Comparison of ENCODE assay signal across 9 mouse cellular contexts in the genomic region with DNA sequence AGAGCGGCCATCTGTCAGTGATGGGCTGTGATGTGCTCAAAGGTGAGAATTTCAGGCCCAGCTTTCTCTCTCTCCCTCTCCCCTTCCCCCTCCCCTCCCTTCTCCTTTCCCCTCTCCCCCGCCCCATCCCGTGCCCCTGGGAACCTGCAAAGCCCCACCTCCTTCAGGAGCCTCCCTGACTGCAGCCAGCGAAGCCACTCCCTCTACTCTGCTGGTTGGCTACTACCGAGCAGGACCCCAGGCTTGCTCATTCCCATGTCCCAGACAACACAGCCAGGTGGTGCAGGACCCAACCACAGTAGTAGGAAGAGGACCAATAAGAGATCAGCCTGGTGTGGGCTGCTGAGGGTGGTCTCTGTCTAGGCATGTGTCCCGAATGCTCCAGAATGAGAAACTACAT. TPM values are rescaled to one million over a fixed set of nuclear protein-coding genes. Genes with fewer than 3 reads are reported as not detected.
DNase-seq lines count a peak whose midpoint lies in the region; ATAC-seq lines count a peak whose summit lies in the region.
"Had no signal": no experiment of that assay in that cellular context is flagged by ENCODE, and none has a peak within 500 bp of the region (broad histone marks: within the 10 kb centered on the region; RNA-seq: fewer than 3 reads in every experiment).

No protein-coding gene starts in this region.

- peaks cover 41% of the 10 kb centered on the region for H3K4me1 ChIP-seq in forebrain, embryonic 10.5 days
- peaks cover 3% of the 10 kb centered on the region; the same call in 1 of the 2 replicates for H3K4me1 ChIP-seq in forebrain, embryonic 15.5 days
- peaks cover 8% of the 10 kb centered on the region for H3K4me1 ChIP-seq in neural tube, embryonic 11.5 days (ENCODE audit: control insufficient read depth, insufficient read depth, low read length)
- peaks cover 20% of the 10 kb centered on the region for H3K4me1 ChIP-seq in limb, embryonic 12.5 days (replicated peaks)

- ATAC-seq in forebrain, embryonic 15.5 days (replicated peaks): no peak
- ATAC-seq in neural tube, embryonic 11.5 days (ENCODE audit: insufficient read depth, low FRiP score, low TSS enrichment): no peak
- ATAC-seq in limb, embryonic 12.5 days (ENCODE audit: insufficient number of reproducible peaks, insufficient read depth, low FRiP score, low TSS enrichment, low read depth): 0 out of 2 replicates have a peak, but pooled peaks have one; percentile 32

- H3K9ac ChIP-seq in forebrain, embryonic 15.5 days (replicated peaks): no peak overlapping the region
- no peak overlapping the region for H3K9ac ChIP-seq in neural tube, embryonic 11.5 days (ENCODE audit: low read length)
- no peak overlapping the region for H3K9ac ChIP-seq in limb, embryonic 12.5 days (replicated peaks)

- WGBS in forebrain, embryonic 10.5 days: 15% methylated on average over 6 of the region's 6 CpGs
- 16% methylated on average over 6 of the region's 6 CpGs for WGBS in forebrain, embryonic 15.5 days
- WGBS in neural tube, embryonic 11.5 days: 8% methylated on average over 6 of the region's 6 CpGs
- WGBS in limb, embryonic 12.5 days: 4% methylated on average over 6 of the region's 6 CpGs

- DNase-seq in forebrain, embryonic 10.5 days (ENCODE audit: extremely low spot score, low spot score): no peak
- DNase-seq in neural tube, embryonic 11.5 days (ENCODE audit: low spot score): peak; percentile 35
- DNase-seq in neural tube, embryonic 10.5 days (ENCODE audit: extremely low spot score, low spot score): no peak
- DNase-seq in yolk sac, embryonic 10.5 days (ENCODE audit: low spot score): peak; percentile 21
- DNase-seq in layer of hippocampus, postnatal 25 days (ENCODE audit: extremely low spot score in 1 of 2, low spot score in 1 of 2): no peak
- no peak for DNase-seq in layer of hippocampus, postnatal 10 days (ENCODE audit: low spot score in 2 of 2)
- DNase-seq: gastrocnemius, postnatal 36 days had no signal

- peak overlapping the region; percentile 16; the same call in 1 of the 2 replicates for H3K4me3 ChIP-seq in forebrain, embryonic 10.5 days
- no peak overlapping the region for H3K4me3 ChIP-seq in forebrain, embryonic 15.5 days
- no peak overlapping the region for H3K4me3 ChIP-seq in neural tube, embryonic 11.5 days (ENCODE audit: low read depth, low read length)
- no peak overlapping the region for H3K4me3 ChIP-seq in limb, embryonic 12.5 days (replicated peaks)

- H3K27ac ChIP-seq in forebrain, embryonic 10.5 days: peak overlapping the region; percentile 49
- no peak overlapping the region for H3K27ac ChIP-seq in forebrain, embryonic 15.5 days (replicated peaks)
- no peak overlapping the region for H3K27ac ChIP-seq in neural tube, embryonic 11.5 days (ENCODE audit: low read depth, low read length)
- no peak overlapping the region for H3K27ac ChIP-seq in limb, embryonic 12.5 days

- H3K9me3 ChIP-seq in forebrain, embryonic 10.5 days: no peaks in the 10 kb centered on the region
- no peaks in the 10 kb centered on the region for H3K9me3 ChIP-seq in forebrain, embryonic 15.5 days
- no peaks in the 10 kb centered on the region for H3K9me3 ChIP-seq in neural tube, embryonic 11.5 days (ENCODE audit: control insufficient read depth, low read length)
- H3K9me3 ChIP-seq in limb, embryonic 12.5 days: no peaks in the 10 kb centered on the region

- H3K4me2 ChIP-seq in forebrain, embryonic 15.5 days (replicated peaks): no peak overlapping the region
- no peak overlapping the region for H3K4me2 ChIP-seq in neural tube, embryonic 11.5 days (ENCODE audit: low read depth)
- peak overlapping the region; percentile 37 for H3K4me2 ChIP-seq in limb, embryonic 12.5 days

- H3K27me3 ChIP-seq in forebrain, embryonic 10.5 days (ENCODE audit: poor library complexity, severe bottlenecking): peaks cover 54% of the 10 kb centered on the region
- H3K27me3 ChIP-seq in forebrain, embryonic 15.5 days: no peaks in the 10 kb centered on the region
- no peaks in the 10 kb centered on the region for H3K27me3 ChIP-seq in neural tube, embryonic 11.5 days (ENCODE audit: control insufficient read depth, insufficient read depth, low read length)
- peaks cover 13% of the 10 kb centered on the region for H3K27me3 ChIP-seq in limb, embryonic 12.5 days

- no peaks in the 10 kb centered on the region for H3K36me3 ChIP-seq in forebrain, embryonic 10.5 days (replicated peaks)
- H3K36me3 ChIP-seq in forebrain, embryonic 15.5 days: no peaks in the 10 kb centered on the region
- H3K36me3 ChIP-seq in neural tube, embryonic 11.5 days (ENCODE audit: control insufficient read depth, insufficient read depth, low read length): no peaks in the 10 kb centered on the region
- no peaks in the 10 kb centered on the region for H3K36me3 ChIP-seq in limb, embryonic 12.5 days

RNA-seq across cellular contexts. Expression of a gene that starts 5.3 kb away (rescaled TPM):
- 0.17 TPM in 1 of 2 replicates, not detected in the other for polyA plus RNA-seq in forebrain, embryonic 10.5 days (2016; fragmentation: Nextera tagmentation; extraction: Ambion mirVana)
- polyA plus RNA-seq in forebrain, embryonic 15.5 days (2015; fragmentation: Nextera tagmentation; extraction: Ambion mirVana): 0.09 and 0.13 TPM in 2 replicates
- 0.15 TPM in 1 of 2 replicates, not detected in the other for polyA plus RNA-seq in neural tube, embryonic 11.5 days (2014; fragmentation: Nextera tagmentation; extraction: Ambion mirVana)
- 0.50 and 0.70 TPM in 2 replicates for polyA plus RNA-seq in limb, embryonic 12.5 days (2016; fragmentation: Nextera tagmentation; extraction: Ambion mirVana)
- under 1 TPM; 0.16 to 0.17 TPM for total RNA-seq in layer of hippocampus, postnatal 25 days (2021)
- total RNA-seq in layer of hippocampus, postnatal 10 days (2021): under 1 TPM; 0.18 to 0.36 TPM
- total RNA-seq: gastrocnemius, postnatal 36 days had no signal

RNA-seq across cellular contexts. Expression of a gene that starts 49.7 kb away (rescaled TPM):
- polyA plus RNA-seq in forebrain, embryonic 10.5 days (2016; fragmentation: Nextera tagmentation; extraction: Ambion mirVana): 1.0 and 1.4 TPM in 2 replicates
- polyA plus RNA-seq in forebrain, embryonic 15.5 days (2015; fragmentation: Nextera tagmentation; extraction: Ambion mirVana): 2.1 and 2.9 TPM in 2 replicates
- polyA plus RNA-seq in neural tube, embryonic 11.5 days (2014; fragmentation: Nextera tagmentation; extraction: Ambion mirVana): 1.2 and 1.4 TPM in 2 replicates
- 0.91 and 1.2 TPM in 2 replicates for polyA plus RNA-seq in limb, embryonic 12.5 days (2016; fragmentation: Nextera tagmentation; extraction: Ambion mirVana)
- total RNA-seq in layer of hippocampus, postnatal 25 days (2021): 10 to 100 TPM; 15.4 to 20.9 TPM
- total RNA-seq in layer of hippocampus, postnatal 10 days (2021): 1 to 10 TPM; 6.9 to 7.0 TPM

Comparison
In these comparisons a context has a peak if more than half of its experiments do, and no peak if none do; other contexts are left out.
1. DNase-seq: peak in neural tube, embryonic 11.5 days (single experiment) and yolk sac, embryonic 10.5 days (single experiment); none in forebrain, embryonic 10.5 days (single experiment), neural tube, embryonic 10.5 days (single experiment), layer of hippocampus, postnatal 25 days (0 of 2) and layer of hippocampus, postnatal 10 days (0 of 2).